Mouse (Mus musculus) midbrain, embryonic 13.5 days (tissue): ENCODE results near the gene Batf3. TPM values are rescaled to one million over a fixed set of nuclear protein-coding genes. Genes with fewer than 3 reads are reported as not detected.

Experiments
- ATAC-seq: fragments of 200-750 bp; cut with Nextera tagmentation; 2 replicates; pipeline ENCODE4 v1.8.0; 2017; ENCODE audit warnings: mild to moderate bottlenecking, moderate TSS enrichment, moderate library complexity
- H3K27ac ChIP-seq: fragments of 300-500 bp; sonication (generic); 2 replicates; pipeline ENCODE4 v1.5.1; 2015; ENCODE audit warnings: inconsistent platforms, mild to moderate bottlenecking, moderate library complexity
- H3K27me3 ChIP-seq: fragments of 300-500 bp; sonication (generic); 2 replicates; pipeline ENCODE4 v1.6.1; 2015; ENCODE audit warnings: mild to moderate bottlenecking, inconsistent platforms
- H3K36me3 ChIP-seq: fragments of 300-500 bp; sonication (generic); 2 replicates; pipeline ENCODE4 v1.6.1; 2015; ENCODE audit warnings: mild to moderate bottlenecking, inconsistent platforms
- H3K4me1 ChIP-seq: fragments of 300-500 bp; sonication (generic); replicated peaks from 2 replicates; pipeline ENCODE4 v1.6.1; 2015; ENCODE audit warnings: inconsistent platforms
- H3K4me2 ChIP-seq: fragments of 300-500 bp; sonication (generic); replicated peaks from 2 replicates; pipeline ENCODE4 v1.6.1; 2015; ENCODE audit warnings: moderate library complexity, mild to moderate bottlenecking, inconsistent platforms
- H3K4me3 ChIP-seq: fragments of 300-500 bp; sonication (generic); replicated peaks from 2 replicates; pipeline ENCODE4 v1.5.1; 2015; ENCODE audit warnings: mild to moderate bottlenecking, inconsistent platforms
- H3K9ac ChIP-seq: fragments of 300-500 bp; sonication (generic); replicated peaks from 2 replicates; pipeline ENCODE4 v1.6.1; 2015; ENCODE audit warnings: mild to moderate bottlenecking, inconsistent platforms
- H3K9me3 ChIP-seq: fragments of 300-500 bp; sonication (generic); 2 replicates; pipeline ENCODE4 v1.6.1; 2016; ENCODE audit warnings: mild to moderate bottlenecking, inconsistent platforms
- WGBS: fragments of 180-500 bp; shearing (Covaris S2); methylation state at CpG from one replicate; pipeline ENCODE4 v1.1.7; 2015; 5-methylcytosine and 5-hydroxymethylcytosine counted together
- polyA plus RNA-seq: library from polyadenylated mRNA; unstranded; fragments of >200 nt; fragmentation: Nextera tagmentation; extraction: Ambion mirVana; gene quantifications from 2 replicates; pipeline ENCODE4 v1.2.1, GENCODE M21; 2015

Batf3 gene
- 1.3 and 1.5 TPM in 2 replicates for polyA plus RNA-seq

DNA sequence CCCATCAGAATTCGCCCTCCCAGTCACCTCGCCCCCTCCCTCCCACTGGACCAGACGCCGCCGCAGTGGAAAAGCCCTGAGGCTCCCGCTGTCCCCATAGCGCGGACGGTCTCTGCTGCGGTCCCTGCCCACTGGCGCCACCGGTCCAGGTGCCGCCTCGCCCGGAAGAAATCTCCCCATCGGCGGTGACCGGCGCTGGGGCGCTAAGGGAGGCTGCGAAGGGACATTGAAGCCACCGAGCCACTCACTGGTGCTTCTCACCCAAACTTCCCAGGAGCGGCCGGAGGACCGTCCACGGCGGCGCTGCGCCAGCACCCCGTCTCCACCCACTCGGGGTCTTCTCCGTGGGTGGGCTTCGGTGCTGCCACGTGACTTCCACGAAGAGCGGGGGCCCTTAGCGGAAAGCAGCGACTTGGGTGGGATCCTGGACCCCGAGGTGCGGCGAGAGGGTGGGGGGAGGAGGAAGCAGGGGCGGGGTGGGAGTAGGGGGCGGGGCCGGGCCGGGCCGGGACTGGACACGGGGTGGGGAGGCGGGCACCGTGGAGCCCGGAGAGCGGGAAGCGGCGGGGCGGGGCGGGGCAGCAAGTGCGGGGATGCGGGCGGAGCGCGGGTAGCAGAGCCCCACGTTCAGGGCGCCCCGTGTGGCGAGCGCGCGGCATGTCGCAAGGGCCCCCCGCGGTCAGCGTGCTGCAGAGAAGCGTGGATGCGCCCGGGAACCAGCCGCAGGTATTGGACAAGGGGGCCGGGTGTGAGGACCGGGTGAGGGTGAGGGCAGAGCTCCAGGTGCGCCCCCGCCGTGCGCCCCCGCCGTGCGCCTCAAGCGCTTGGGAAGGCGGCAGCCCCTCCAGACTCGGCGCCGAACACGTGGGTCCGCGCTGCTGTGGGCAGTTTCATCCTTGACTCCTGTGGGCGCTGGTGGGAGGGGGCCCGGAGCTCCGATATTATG, at the start of gene Batf3:
Gene Batf3, plus strand, starts transcription at position 46 of the 946 bp plus-strand sequence.
- Histone ChIP-seq H3K27ac (no peak within 1 kb of the TSS), H3K4me1 (peaks cover 12% of the 10 kb centered on the region), H3K9ac (peak within 1 kb of the TSS; percentile 66), H3K4me3 (peak within 1 kb of the TSS; percentile 51), H3K27me3 (peaks cover 43% of the 10 kb centered on the region), H3K4me2 (peak within 1 kb of the TSS; percentile 88), H3K9me3 (no peaks in the 10 kb centered on the region; the same call in 1 of the 2 replicates), H3K36me3 (no peaks in the 10 kb centered on the region)
- under 1% methylated on average over 91 of the region's 95 CpGs for WGBS
- peak; percentile 82 for ATAC-seq

DNA sequence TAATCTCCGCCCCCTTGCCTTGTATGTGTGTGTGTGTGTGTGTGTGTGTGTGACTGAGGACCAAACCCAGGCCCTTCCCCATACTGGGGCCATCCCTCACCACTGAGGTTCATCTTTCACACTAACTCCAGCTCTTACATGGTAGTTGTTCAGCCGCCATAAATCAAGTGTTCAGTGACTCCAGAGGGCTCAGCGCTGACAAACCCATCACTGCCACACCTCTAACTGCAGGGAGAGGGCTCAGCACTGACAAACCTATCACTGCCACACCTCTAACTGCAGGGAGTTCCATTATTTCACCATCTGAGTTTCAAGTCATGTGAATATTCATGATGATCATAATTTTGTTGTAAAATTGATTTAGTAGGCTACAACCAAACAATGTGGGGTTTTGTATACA, 44.1 kb upstream of the Batf3 start:
- H3K4me3 ChIP-seq: no peak overlapping the region
- no peaks in the 10 kb centered on the region for H3K9me3 ChIP-seq
- no peak overlapping the region for H3K27ac ChIP-seq
- H3K9ac ChIP-seq: no peak overlapping the region
- H3K4me2 ChIP-seq: no peak overlapping the region
- no peaks in the 10 kb centered on the region for H3K27me3 ChIP-seq
- H3K36me3 ChIP-seq: no peaks in the 10 kb centered on the region
- ATAC-seq: no peak
- WGBS: 84% methylated on average over 3 of the region's 3 CpGs
- no peaks in the 10 kb centered on the region for H3K4me1 ChIP-seq

DNA sequence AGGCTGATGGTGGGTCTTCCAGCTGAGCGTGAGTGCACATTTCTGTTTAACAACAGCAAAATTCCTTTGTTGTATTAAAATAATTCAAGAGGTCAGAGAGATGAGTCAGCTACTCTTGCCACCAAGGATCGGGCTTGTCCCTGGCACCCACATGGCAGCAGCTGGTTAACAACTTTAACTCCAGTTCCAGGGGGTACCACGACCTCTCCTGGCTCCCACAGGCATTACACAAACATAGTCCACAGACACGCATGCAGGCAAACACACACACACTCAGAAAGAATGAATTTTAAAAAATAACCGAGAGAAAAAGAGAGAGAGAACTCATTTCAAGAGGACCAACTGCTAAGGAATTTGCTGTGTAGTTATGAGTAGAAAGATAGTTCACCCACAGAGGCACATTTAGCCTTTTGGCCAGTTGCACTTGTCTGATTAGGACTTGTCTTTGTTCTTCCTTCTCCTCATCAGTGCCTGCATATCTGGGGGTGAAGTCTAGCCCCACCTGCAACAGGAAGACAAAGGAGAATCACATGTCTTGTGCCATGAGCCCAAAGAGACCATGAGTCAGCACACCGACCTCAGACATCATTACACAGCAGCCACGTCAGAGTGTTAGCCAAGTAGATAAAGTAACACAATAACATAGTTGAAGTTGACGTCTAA, 42.6 kb upstream of the Batf3 start:
- WGBS: 75% methylated on average over 8 of the region's 8 CpGs
- no peaks in the 10 kb centered on the region for H3K27me3 ChIP-seq

DNA sequence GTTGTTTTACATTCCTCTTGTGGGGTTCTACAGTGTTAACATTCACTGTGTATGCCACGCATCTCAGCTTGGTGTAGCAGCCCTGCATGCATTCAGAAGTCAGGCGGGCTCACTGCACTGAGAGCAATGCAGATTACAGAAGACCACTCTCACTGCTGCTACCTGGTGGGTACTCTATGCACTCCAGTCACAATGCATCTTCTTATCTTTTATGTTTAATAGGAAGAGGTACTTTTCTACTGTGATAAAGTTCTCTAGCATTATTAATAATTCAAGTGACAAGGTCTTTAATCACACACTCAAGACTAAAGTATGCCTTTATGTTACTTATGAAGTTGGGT, 42.1 kb upstream of the Batf3 start:
- H3K36me3 ChIP-seq: no peaks in the 10 kb centered on the region
- H3K27me3 ChIP-seq: no peaks in the 10 kb centered on the region
- no peak overlapping the region for H3K9ac ChIP-seq
- H3K4me2 ChIP-seq: no peak overlapping the region
- no peaks in the 10 kb centered on the region for H3K4me1 ChIP-seq
- H3K9me3 ChIP-seq: no peaks in the 10 kb centered on the region
- no peak overlapping the region for H3K4me3 ChIP-seq
- H3K27ac ChIP-seq: no peak overlapping the region
- 72% methylated on average over 2 of the region's 2 CpGs for WGBS
- ATAC-seq: no peak

More for the DNA sequence above, 42.6 kb upstream of the Batf3 start:
- no peak for ATAC-seq
- H3K9me3 ChIP-seq: no peaks in the 10 kb centered on the region
- H3K4me3 ChIP-seq: no peak overlapping the region
- no peak overlapping the region for H3K27ac ChIP-seq
- H3K4me2 ChIP-seq: no peak overlapping the region
- H3K4me1 ChIP-seq: no peaks in the 10 kb centered on the region
- H3K36me3 ChIP-seq: no peaks in the 10 kb centered on the region
- H3K9ac ChIP-seq: no peak overlapping the region

DNA sequence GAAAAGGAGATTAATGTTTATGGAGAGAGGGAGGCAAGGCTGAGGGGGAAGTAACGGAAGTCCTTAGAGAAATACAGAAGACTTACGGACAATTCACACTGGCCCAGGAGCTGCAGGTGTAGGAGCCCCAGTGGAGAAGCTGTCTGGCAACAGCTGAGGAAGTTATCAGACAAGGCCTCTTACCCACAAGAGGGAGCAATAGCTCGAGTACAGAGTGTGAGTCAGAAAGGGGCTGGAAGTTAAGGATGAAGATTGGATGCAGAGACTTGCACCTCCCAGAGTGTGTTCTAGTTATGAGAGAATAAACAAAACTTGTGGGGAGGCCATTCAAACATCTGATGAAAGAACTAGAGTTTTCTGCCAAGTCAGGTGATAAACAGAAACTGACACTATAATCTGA, 40.2 kb upstream of the Batf3 start:
- Histone ChIP-seq H3K4me3 (no peak overlapping the region), H3K4me2 (no peak overlapping the region), H3K9me3 (no peaks in the 10 kb centered on the region), H3K27ac (no peak overlapping the region), H3K4me1 (peaks cover 7% of the 10 kb centered on the region), H3K27me3 (no peaks in the 10 kb centered on the region), H3K36me3 (no peaks in the 10 kb centered on the region), H3K9ac (no peak overlapping the region)
- 62% methylated on average over 3 of the region's 3 CpGs for WGBS
- no peak for ATAC-seq

DNA sequence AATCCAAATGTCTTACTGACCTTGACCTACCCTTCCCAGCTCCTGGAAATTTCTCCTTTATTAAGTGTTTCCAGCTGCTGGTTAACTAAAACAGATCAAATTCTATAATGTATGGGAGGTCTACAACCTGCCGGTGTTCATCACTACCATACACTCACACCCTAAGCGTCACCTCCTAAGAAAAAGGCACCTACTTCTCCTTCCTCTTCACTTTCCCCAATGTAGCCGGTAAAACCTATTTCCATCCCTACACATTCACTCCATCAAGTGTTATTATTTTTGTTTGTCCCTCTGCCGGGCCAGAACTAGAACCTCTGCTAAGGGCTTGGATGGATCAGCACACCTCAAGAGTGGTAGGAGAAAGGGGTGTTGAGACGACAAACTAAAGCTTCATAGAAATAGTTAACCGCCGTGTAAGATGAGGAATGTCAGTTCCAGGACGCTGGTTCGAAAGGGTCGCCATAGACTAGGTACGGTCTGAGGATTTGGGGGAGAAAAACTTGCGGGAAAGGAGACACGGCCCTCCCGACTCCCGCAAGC, 35.3 kb upstream of the Batf3 start:
- 7% methylated on average over 15 of the region's 15 CpGs for WGBS
- Histone ChIP-seq H3K27ac (peak overlapping the region; percentile 60; the same call in 1 of the 2 replicates), H3K9ac (peak overlapping the region; percentile 81), H3K4me2 (peak overlapping the region; percentile 82), H3K9me3 (no peaks in the 10 kb centered on the region), H3K36me3 (0 out of 2 replicates have a peak, but pooled peaks cover 4% of the 10 kb centered on the region), H3K4me1 (peaks cover 18% of the 10 kb centered on the region), H3K27me3 (no peaks in the 10 kb centered on the region), H3K4me3 (peak overlapping the region; percentile 88)
- peak; percentile 25 for ATAC-seq

DNA sequence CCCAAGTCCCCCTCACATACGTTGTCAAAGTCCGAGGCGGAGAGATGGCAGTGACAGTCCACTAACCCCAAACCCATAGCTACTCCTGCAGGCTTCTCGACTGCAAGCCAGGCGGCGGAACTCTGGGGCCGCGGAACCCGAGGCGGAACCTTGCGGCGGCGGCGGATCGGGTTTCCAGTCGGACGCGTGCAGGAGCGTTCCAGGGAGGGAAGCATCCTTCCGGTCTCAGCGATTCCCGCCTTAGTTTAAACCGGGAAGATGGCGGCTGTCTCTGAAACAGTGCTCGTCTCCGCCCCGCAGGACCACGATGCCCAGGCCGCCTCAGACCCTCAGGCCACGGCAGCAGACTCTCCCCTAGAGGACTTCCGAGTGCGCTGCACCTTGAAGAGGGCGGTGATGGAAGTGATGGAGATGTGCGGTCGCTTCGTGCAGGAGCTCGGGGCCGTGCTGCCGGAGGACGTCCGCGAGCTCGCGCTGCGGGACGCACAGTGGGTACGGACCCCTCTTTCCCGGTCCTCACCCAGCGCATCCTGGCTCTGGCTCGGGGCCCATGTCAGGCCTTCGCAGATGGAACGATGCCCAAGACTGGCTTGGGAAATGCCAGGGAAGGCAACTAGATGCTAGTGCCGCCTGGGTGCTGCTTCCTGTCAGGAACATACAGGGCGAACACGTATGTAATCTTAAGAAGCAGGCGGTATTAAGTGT, 34.7 kb upstream of the Batf3 start, which contains the start of the genes Tatdn3 and Nsl1:
Gene Tatdn3, minus strand, starts transcription at position 152 of the 705 bp plus-strand sequence.
Gene Nsl1, plus strand, starts transcription at position 232 of the 705 bp plus-strand sequence.
- Histone ChIP-seq H3K9ac (peak within 1 kb of the TSS; percentile 81), H3K4me1 (peaks cover 18% of the 10 kb centered on the region), H3K4me2 (peak within 1 kb of the TSS; percentile 82), H3K36me3 (0 out of 2 replicates have a peak, but pooled peaks cover 4% of the 10 kb centered on the region), H3K9me3 (no peaks in the 10 kb centered on the region), H3K27ac (peak within 1 kb of the TSS; percentile 60; the same call in 1 of the 2 replicates), H3K4me3 (peak within 1 kb of the TSS; percentile 88), H3K27me3 (no peaks in the 10 kb centered on the region)
- peak; percentile 96 for ATAC-seq
- WGBS: under 1% methylated on average over 56 of the region's 56 CpGs

DNA sequence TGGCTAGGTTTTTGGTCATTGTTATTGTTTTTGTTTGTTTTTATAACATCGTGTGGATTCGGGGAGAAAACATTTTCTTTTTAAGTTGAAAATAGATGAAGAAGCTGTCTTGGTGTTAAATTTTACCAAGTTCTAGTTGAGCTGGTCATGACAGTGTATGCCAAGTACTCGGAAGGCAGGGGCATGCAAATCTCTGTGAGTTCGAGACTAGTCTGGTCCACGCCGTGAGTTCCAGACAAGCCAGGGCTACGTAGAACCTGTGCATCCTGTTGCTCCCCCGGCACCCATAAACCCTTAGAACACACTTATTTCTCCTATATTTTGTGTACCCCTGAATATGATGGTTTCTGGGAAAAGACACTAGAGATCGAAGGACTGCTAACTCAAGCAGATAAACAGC, 33.9 kb upstream of the Batf3 start:
- WGBS: 63% methylated on average over 9 of the region's 9 CpGs
- H3K4me1 ChIP-seq: peaks cover 18% of the 10 kb centered on the region
- no peak for ATAC-seq
- H3K9ac ChIP-seq: peak overlapping the region; percentile 61
- no peaks in the 10 kb centered on the region for H3K9me3 ChIP-seq
- H3K4me2 ChIP-seq: peak overlapping the region; percentile 82
- H3K27me3 ChIP-seq: no peaks in the 10 kb centered on the region
- H3K4me3 ChIP-seq: peak overlapping the region; percentile 88
- no peak overlapping the region for H3K27ac ChIP-seq
- 0 out of 2 replicates have a peak, but pooled peaks cover 11% of the 10 kb centered on the region for H3K36me3 ChIP-seq

DNA sequence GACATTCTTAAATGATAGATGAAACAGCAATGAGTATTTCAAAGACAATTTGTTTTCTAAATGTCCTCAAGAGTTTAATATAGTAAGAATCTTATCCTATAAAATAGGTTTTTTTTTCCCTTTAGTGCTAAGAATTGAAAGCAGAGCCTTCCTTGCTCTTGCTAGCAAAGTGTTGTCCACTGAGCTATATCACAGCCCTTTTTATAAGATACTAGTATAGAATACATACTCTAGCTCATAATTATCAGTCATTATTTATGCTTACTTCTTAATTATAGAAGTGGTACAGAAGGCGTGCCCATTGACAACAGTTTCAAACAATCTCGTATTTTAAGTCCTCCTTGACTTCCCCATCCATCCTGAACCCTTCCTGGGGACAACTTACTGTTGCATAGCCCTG, 33.1 kb upstream of the Batf3 start:
- H3K9me3 ChIP-seq: no peaks in the 10 kb centered on the region
- H3K4me3 ChIP-seq: no peak overlapping the region
- 95% methylated on average over 2 of the region's 2 CpGs for WGBS
- H3K4me2 ChIP-seq: no peak overlapping the region
- no peak for ATAC-seq
- no peak overlapping the region for H3K9ac ChIP-seq
- H3K27me3 ChIP-seq: no peaks in the 10 kb centered on the region
- H3K36me3 ChIP-seq: peaks cover 15% of the 10 kb centered on the region
- H3K27ac ChIP-seq: no peak overlapping the region
- H3K4me1 ChIP-seq: peaks cover 18% of the 10 kb centered on the region

DNA sequence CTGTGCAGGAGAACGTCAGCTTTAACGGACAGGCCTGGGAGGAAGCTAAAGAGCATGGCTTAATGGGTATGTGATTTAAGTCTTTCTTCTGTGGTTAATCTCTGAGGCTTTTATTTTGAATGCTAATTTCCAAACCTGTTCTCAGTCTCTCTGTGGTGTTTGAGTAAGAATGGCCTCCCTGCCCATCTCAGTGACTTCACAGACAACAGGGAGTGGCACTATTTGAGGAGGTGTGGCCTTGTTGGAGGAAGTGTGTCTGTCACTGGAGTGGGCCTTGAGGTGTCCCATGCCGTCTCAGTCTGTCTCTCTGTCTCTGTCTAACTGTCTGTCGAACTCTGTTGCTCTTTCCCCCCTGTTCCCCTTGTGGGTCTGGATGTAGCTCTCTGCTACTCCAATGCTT, 32.5 kb upstream of the Batf3 start:
- peaks cover 18% of the 10 kb centered on the region for H3K4me1 ChIP-seq
- ATAC-seq: no peak
- no peaks in the 10 kb centered on the region for H3K27me3 ChIP-seq
- H3K27ac ChIP-seq: no peak overlapping the region
- H3K4me3 ChIP-seq: no peak overlapping the region
- no peaks in the 10 kb centered on the region for H3K9me3 ChIP-seq
- H3K9ac ChIP-seq: no peak overlapping the region
- 87% methylated on average over 4 of the region's 4 CpGs for whole genome bisulfite sequencing
- H3K4me2 ChIP-seq: no peak overlapping the region
- peaks cover 21% of the 10 kb centered on the region for H3K36me3 ChIP-seq

DNA sequence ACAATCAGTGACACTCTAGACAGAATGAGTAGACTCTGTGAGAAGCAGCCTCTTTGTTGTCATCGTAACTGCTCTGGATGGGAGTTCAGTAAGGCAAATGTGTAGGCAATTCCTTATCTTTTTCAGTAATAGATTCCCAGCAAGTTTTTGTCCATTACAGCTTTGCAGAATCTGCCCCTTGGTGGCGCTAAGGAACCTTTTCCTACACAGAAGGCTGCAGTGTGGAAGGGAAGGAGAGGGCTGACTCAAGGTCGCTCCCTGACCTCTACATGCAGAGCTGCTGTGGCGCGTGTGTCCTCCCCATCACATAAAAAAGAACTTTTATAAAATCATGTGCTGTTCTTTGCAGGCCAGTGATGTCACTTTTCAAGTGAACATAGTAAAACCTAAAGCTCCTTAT, 29.3 kb upstream of the Batf3 start:
- no peaks in the 10 kb centered on the region for H3K27me3 ChIP-seq

More for the DNA sequence above, 29.3 kb upstream of the Batf3 start:
- WGBS: 88% methylated on average over 5 of the region's 5 CpGs
- H3K9me3 ChIP-seq: no peaks in the 10 kb centered on the region
- H3K4me2 ChIP-seq: no peak overlapping the region
- H3K9ac ChIP-seq: no peak overlapping the region
- ATAC-seq: no peak
- H3K4me3 ChIP-seq: no peak overlapping the region
- H3K36me3 ChIP-seq: peaks cover 40% of the 10 kb centered on the region
- H3K4me1 ChIP-seq: peaks cover 7% of the 10 kb centered on the region
- no peak overlapping the region for H3K27ac ChIP-seq
